8 mouse cellular contexts compared by ENCODE assay signal in the genomic region with DNA sequence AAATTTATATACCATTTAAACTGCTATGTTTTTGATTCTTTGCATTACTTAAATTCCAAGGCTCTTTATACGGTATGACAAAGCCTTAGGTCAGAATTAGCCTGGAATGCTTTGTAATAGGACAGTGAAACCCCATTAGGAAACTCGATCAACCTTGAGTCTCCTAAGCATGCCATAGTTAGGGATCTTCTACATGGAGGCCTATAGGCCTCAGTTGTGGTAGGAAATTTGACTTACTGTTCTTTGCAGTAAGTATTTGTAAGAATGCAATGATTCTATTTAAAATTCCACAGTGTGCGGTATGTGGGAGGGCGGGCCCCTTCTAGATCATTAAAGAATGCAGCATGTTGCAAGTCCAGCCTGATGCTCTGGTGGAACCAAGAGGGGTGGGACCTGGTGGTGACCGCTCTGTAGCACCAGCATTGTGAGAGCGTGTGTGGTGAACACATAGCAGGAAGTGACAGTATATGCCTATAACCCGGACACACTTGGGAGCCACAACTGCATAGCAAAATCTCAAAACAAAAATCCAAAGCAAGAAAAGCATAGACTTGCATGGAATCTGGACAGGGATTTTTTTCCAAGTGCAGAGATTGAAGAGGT. TPM values are rescaled to one million over a fixed set of nuclear protein-coding genes. Genes with fewer than 3 reads are reported as not detected.
A peak's percentile ranks its signal among the peaks of the same experiment; 100 is the strongest.
DNase-seq lines count a peak whose midpoint lies in the region; ATAC-seq and TF ChIP-seq lines count a peak whose summit lies in the region.

No protein-coding gene starts in this region.

- 0 out of 2 replicates have a peak, but pooled peaks cover 7% of the 10 kb centered on the region for H3K36me3 ChIP-seq in heart, embryonic 14.5 days (ENCODE audit: control insufficient read depth, insufficient read depth, low read length)
- 0 out of 2 replicates have a peak, but pooled peaks cover 8% of the 10 kb centered on the region for H3K36me3 ChIP-seq in hindbrain, embryonic 14.5 days (replicated peaks; ENCODE audit: control insufficient read depth, insufficient read depth)
- H3K36me3 ChIP-seq in midbrain, embryonic 12.5 days = peaks cover 11% of the 10 kb centered on the region; the same call in 1 of the 2 replicates

- H3K9me3 ChIP-seq in heart, embryonic 14.5 days (ENCODE audit: control insufficient read depth, low read length) = no peaks in the 10 kb centered on the region
- no peaks in the 10 kb centered on the region for H3K9me3 ChIP-seq in hindbrain, embryonic 14.5 days (ENCODE audit: control insufficient read depth, low read length)
- no peaks in the 10 kb centered on the region for H3K9me3 ChIP-seq in midbrain, embryonic 12.5 days

- peak overlapping the region; percentile 98 for H3K9ac ChIP-seq in heart, embryonic 14.5 days (ENCODE audit: low read length)
- H3K9ac ChIP-seq in hindbrain, embryonic 14.5 days = peak overlapping the region; percentile 87
- H3K9ac ChIP-seq in midbrain, embryonic 12.5 days (replicated peaks) = peak overlapping the region; percentile 97; the same call in 1 of the 2 replicates

- no peak overlapping the region; a peak in 1 of 4 replicates for H3K27ac ChIP-seq in heart, embryonic 14.5 days (replicated peaks in 1 of 2; ENCODE audit: control insufficient read depth in 1 of 2, insufficient read depth in 1 of 2, low read depth in 2 of 2, low read length in 2 of 2)
- no peak overlapping the region for H3K27ac ChIP-seq in cortical plate, adult 2 months (ENCODE audit: insufficient read depth, low read length)
- no peak overlapping the region for H3K27ac ChIP-seq in hindbrain, embryonic 14.5 days
- H3K27ac ChIP-seq in midbrain, embryonic 12.5 days (replicated peaks) = no peak overlapping the region

- TF ChIP-seq CTCF in cortical plate, adult 2 months (IDR thresholded peaks at IDR 0.05; ENCODE audit: extremely low read depth, insufficient read depth, low read length) = no peak

- peak overlapping the region; percentile 99 for H3K4me2 ChIP-seq in heart, embryonic 14.5 days (ENCODE audit: low read length)
- H3K4me2 ChIP-seq in hindbrain, embryonic 14.5 days (replicated peaks) = peak overlapping the region; percentile 100
- peak overlapping the region; percentile 78 for H3K4me2 ChIP-seq in midbrain, embryonic 12.5 days (replicated peaks)

- 56% methylated on average over 7 of the region's 7 CpGs for WGBS in heart, embryonic 14.5 days
- WGBS in hindbrain, embryonic 14.5 days = 61% methylated on average over 7 of the region's 7 CpGs
- 77% methylated on average over 7 of the region's 7 CpGs for WGBS in midbrain, embryonic 12.5 days

- no peak for ATAC-seq in heart, embryonic 14.5 days (ENCODE audit: insufficient number of reproducible peaks, insufficient read depth, low FRiP score, low read depth)
- ATAC-seq in hindbrain, embryonic 14.5 days (ENCODE audit: low FRiP score) = no peak
- ATAC-seq in midbrain, embryonic 12.5 days (ENCODE audit: low FRiP score, low read depth) = no peak

- TF ChIP-seq POLR2A in cortical plate, adult 2 months (IDR thresholded peaks at IDR 0.05; ENCODE audit: extremely low read depth, insufficient read depth, low read length) = no peak

- intact Hi-C loops in left cerebral cortex, postnatal 10 days (cut with DNase I) = no loop called here

- H3K4me1 ChIP-seq in heart, embryonic 14.5 days (ENCODE audit: control insufficient read depth in 2 of 2, insufficient read depth in 2 of 2, low read length in 2 of 2) = peaks cover 10 to 31% of the 10 kb centered on the region in 2 experiments
- peaks cover 19% of the 10 kb centered on the region for H3K4me1 ChIP-seq in cortical plate, adult 2 months (ENCODE audit: control insufficient read depth, insufficient read depth, low read length)
- H3K4me1 ChIP-seq in hindbrain, embryonic 14.5 days (replicated peaks; ENCODE audit: control insufficient read depth, insufficient read depth, low read length) = peaks cover 33% of the 10 kb centered on the region
- peaks cover 43% of the 10 kb centered on the region for H3K4me1 ChIP-seq in midbrain, embryonic 12.5 days

- no peak for DNase-seq in heart, postnatal 4 days
- DNase-seq in hindbrain, embryonic 14.5 days (ENCODE audit: low spot score) = no peak
- DNase-seq in right cerebral cortex, adult 2 months (ENCODE audit: low spot score in 2 of 2) = no peak
- DNase-seq in left cerebral cortex, postnatal 10 days (ENCODE audit: extremely low spot score in 1 of 2, low spot score in 2 of 2) = no peak
- no peak for DNase-seq in urinary bladder, postnatal 14 days (ENCODE audit: low spot score)

- peak overlapping the region in 1 of 2 experiments; percentile 95; a peak in 2 of 4 replicates for H3K4me3 ChIP-seq in heart, embryonic 14.5 days (ENCODE audit: control insufficient read depth in 1 of 2, insufficient read depth in 1 of 2, low read depth in 1 of 2, low read length in 2 of 2)
- peak overlapping the region; percentile 89; the same call in 1 of the 2 replicates for H3K4me3 ChIP-seq in cortical plate, adult 2 months (ENCODE audit: insufficient read depth, low read length)
- H3K4me3 ChIP-seq in hindbrain, embryonic 14.5 days (replicated peaks; ENCODE audit: low read length) = peak overlapping the region; percentile 96
- H3K4me3 ChIP-seq in midbrain, embryonic 12.5 days = peak overlapping the region; percentile 84

- H3K27me3 ChIP-seq in heart, embryonic 14.5 days (ENCODE audit: control insufficient read depth, insufficient read depth, low read length) = no peaks in the 10 kb centered on the region
- no peaks in the 10 kb centered on the region for H3K27me3 ChIP-seq in hindbrain, embryonic 14.5 days (ENCODE audit: control insufficient read depth, insufficient read depth, low read length)
- H3K27me3 ChIP-seq in midbrain, embryonic 12.5 days = peaks cover 11% of the 10 kb centered on the region

RNA-seq across cellular contexts. Expression of a gene that starts 1.8 kb away (rescaled TPM):
- polyA plus RNA-seq in heart, embryonic 14.5 days (2014; fragmentation: Nextera tagmentation; extraction: Ambion mirVana) = 98.9 and 118 TPM in 2 replicates
- total RNA-seq in heart, postnatal 4 days (2021) = 100 to 1,000 TPM; 159 to 169 TPM
- polyA plus RNA-seq in cortical plate, adult 2 months (2012; rRNA removed) = 790 and 835 TPM in 2 replicates
- polyA plus RNA-seq in hindbrain, embryonic 14.5 days (2014; fragmentation: Nextera tagmentation; extraction: Ambion mirVana) = 586 and 635 TPM in 2 replicates
- 382 and 402 TPM in 2 replicates for polyA plus RNA-seq in midbrain, embryonic 12.5 days (2016; fragmentation: Nextera tagmentation; extraction: Ambion mirVana)
- 100 to 1,000 TPM; 901 to 907 TPM for total RNA-seq in left cerebral cortex, postnatal 10 days (2021)

RNA-seq across cellular contexts. Expression of a gene that starts 47.3 kb away (rescaled TPM):
- polyA plus RNA-seq in heart, embryonic 14.5 days (2014; fragmentation: Nextera tagmentation; extraction: Ambion mirVana) = 49.7 and 51.0 TPM in 2 replicates
- total RNA-seq in heart, postnatal 4 days (2021) = 10 to 100 TPM; 40.0 to 42.1 TPM
- 48.4 and 52.6 TPM in 2 replicates for polyA plus RNA-seq in cortical plate, adult 2 months (2012; rRNA removed)
- 48.2 and 61.4 TPM in 2 replicates for polyA plus RNA-seq in hindbrain, embryonic 14.5 days (2014; fragmentation: Nextera tagmentation; extraction: Ambion mirVana)
- 52.3 and 57.8 TPM in 2 replicates for polyA plus RNA-seq in midbrain, embryonic 12.5 days (2016; fragmentation: Nextera tagmentation; extraction: Ambion mirVana)
- total RNA-seq in left cerebral cortex, postnatal 10 days (2021) = 10 to 100 TPM; 37.9 to 38.6 TPM

RNA-seq across cellular contexts. Expression of a gene that starts 47.4 kb away (rescaled TPM):
- polyA plus RNA-seq in heart, embryonic 14.5 days (2014; fragmentation: Nextera tagmentation; extraction: Ambion mirVana) = 42.1 and 42.6 TPM in 2 replicates
- 10 to 100 TPM; 29.3 to 32.6 TPM for total RNA-seq in heart, postnatal 4 days (2021)
- 49.6 and 51.0 TPM in 2 replicates for polyA plus RNA-seq in cortical plate, adult 2 months (2012; rRNA removed)
- 65.5 and 71.6 TPM in 2 replicates for polyA plus RNA-seq in hindbrain, embryonic 14.5 days (2014; fragmentation: Nextera tagmentation; extraction: Ambion mirVana)
- polyA plus RNA-seq in midbrain, embryonic 12.5 days (2016; fragmentation: Nextera tagmentation; extraction: Ambion mirVana) = 62.0 and 64.0 TPM in 2 replicates
- total RNA-seq in left cerebral cortex, postnatal 10 days (2021) = 10 to 100 TPM; 40.6 to 43.2 TPM

RNA-seq across cellular contexts. Expression of a gene that starts 53.3 kb away (rescaled TPM):
- 5.7 and 7.0 TPM in 2 replicates for polyA plus RNA-seq in heart, embryonic 14.5 days (2014; fragmentation: Nextera tagmentation; extraction: Ambion mirVana)
- 1 to 10 TPM; 4.8 to 5.5 TPM for total RNA-seq in heart, postnatal 4 days (2021)
- 10.5 and 13.8 TPM in 2 replicates for polyA plus RNA-seq in cortical plate, adult 2 months (2012; rRNA removed)
- polyA plus RNA-seq in hindbrain, embryonic 14.5 days (2014; fragmentation: Nextera tagmentation; extraction: Ambion mirVana) = 2.6 and 3.1 TPM in 2 replicates
- 7.4 and 7.9 TPM in 2 replicates for polyA plus RNA-seq in midbrain, embryonic 12.5 days (2016; fragmentation: Nextera tagmentation; extraction: Ambion mirVana)
- total RNA-seq in left cerebral cortex, postnatal 10 days (2021) = 1 to 10 TPM; 3.0 to 3.2 TPM

RNA-seq across cellular contexts. Expression of a gene that starts 53.6 kb away (rescaled TPM):
- 88.3 and 89.3 TPM in 2 replicates for polyA plus RNA-seq in heart, embryonic 14.5 days (2014; fragmentation: Nextera tagmentation; extraction: Ambion mirVana)
- total RNA-seq in heart, postnatal 4 days (2021) = 10 to 100 TPM; 36.2 to 38.7 TPM
- 39.5 and 39.8 TPM in 2 replicates for polyA plus RNA-seq in cortical plate, adult 2 months (2012; rRNA removed)
- 36.7 and 40.1 TPM in 2 replicates for polyA plus RNA-seq in hindbrain, embryonic 14.5 days (2014; fragmentation: Nextera tagmentation; extraction: Ambion mirVana)
- 54.1 and 57.5 TPM in 2 replicates for polyA plus RNA-seq in midbrain, embryonic 12.5 days (2016; fragmentation: Nextera tagmentation; extraction: Ambion mirVana)
- total RNA-seq in left cerebral cortex, postnatal 10 days (2021) = 10 to 100 TPM; 14.9 to 19.2 TPM
